Mouse (Mus musculus): ENCODE results near the gene Zfp605. TPM values are rescaled to one million over a fixed set of nuclear protein-coding genes. Genes with fewer than 3 reads are reported as not detected.
"Not testable (repeated sequence)": the region's sequence is repeated elsewhere in the genome, so short reads cannot be mapped to it uniquely, and the experiment has no call there.

Gene Zfp605
- polyA plus RNA-seq, 1 experiment = 0.10 TPM

DNA sequence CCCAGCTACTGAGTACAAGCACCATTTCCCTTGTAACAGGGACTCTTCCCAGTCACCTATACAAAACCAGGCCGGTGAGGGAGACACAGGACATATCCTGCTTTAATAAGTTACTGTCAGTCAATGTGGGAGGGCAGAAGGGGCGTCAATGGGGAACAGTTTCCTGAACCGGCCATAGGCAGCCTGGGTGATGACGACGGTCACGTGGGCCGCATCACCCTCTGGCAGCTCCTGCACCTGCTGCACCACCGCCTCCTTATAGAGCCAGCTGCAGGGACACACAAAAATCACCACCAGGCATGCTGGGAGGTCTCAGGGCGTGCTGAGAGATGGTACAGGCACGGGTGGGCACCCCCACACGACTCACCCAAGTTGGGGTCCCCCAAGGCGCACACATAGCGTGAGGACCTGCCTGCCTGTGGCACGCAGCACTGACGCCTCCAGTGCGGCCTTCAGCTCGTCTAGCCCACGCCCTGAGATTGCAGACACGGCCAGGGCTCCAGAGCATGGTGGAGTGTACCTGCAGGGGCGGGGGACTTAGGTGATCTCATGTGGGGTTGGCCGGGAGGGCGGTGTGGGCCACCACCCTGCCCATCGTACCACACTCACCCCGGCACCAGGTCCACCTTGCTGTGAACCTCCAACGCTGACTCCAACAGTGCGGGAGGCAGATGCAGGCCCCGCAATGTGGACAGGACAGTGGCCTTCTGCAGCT lies 5.8 kb upstream of the Zfp605 start:
- Histone ChIP-seq H3K4me3 (ENCODE audit: low read depth, low read length) (no peak overlapping the region), H3K27me3 (ENCODE audit: control insufficient read depth, insufficient read depth, low read length) (no peaks in the 10 kb centered on the region), H3K27ac (ENCODE audit: insufficient read depth, low read depth, low read length) (no peak overlapping the region), H3K36me3 (ENCODE audit: control insufficient read depth, insufficient read depth, low read length) (peaks cover 29% of the 10 kb centered on the region), H3K4me1 (ENCODE audit: control insufficient read depth, insufficient read depth, insufficient read length, low read length) (peaks cover 21% of the 10 kb centered on the region)
- TF ChIP-seq POLR2A (IDR thresholded peaks at IDR 0.05; ENCODE audit: low read depth, low read length) (no peak), CTCF (IDR thresholded peaks at IDR 0.05; ENCODE audit: extremely low read depth, insufficient read length, insufficient replicate concordance, low read depth, low read length) (no peak)
- WGBS = 95% methylated on average over 27 of the region's 27 CpGs

DNA sequence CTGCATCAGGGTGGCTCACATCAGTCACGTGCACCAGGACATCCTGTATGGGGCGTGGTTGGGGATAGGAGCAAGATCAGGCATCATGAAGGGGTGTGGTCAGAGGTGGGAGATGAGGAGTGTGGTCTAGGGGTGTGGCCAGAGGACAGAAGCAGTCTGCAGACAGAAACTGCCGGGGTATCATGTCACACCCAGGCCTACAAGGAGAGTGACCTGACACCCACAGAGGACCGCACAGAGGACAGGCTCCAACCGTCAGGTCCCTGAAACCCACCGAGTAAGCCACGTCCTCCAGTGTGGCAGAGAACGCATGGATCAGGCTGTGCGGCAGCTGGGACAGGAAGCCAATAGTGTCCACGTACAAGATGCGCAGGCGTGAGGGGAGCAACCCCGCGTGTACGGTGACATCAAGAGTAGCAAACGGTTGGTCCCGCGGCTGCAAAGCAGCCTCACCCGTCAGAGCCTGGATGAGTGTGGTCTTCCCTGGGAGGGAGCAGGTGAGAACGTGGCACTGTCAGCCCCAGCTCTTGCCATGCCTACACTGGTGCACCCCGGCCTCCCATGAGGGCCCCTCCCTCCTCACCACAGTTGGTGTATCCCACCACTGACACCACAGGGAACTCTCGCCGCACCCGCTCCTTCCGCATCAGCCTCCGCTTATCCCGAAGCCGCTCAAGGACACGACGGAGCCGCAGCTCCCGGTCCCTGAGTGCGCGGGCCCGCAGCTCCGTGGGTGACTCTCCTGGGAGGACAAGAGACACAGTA lies 5.1 kb upstream of the Zfp605 start:
- 97% methylated on average over 36 of the region's 36 CpGs for WGBS
- TF ChIP-seq POLR2A (IDR thresholded peaks at IDR 0.05; ENCODE audit: low read depth, low read length) (no peak), CTCF (IDR thresholded peaks at IDR 0.05; ENCODE audit: extremely low read depth, insufficient read length, insufficient replicate concordance, low read depth, low read length) (no peak)

DNA sequence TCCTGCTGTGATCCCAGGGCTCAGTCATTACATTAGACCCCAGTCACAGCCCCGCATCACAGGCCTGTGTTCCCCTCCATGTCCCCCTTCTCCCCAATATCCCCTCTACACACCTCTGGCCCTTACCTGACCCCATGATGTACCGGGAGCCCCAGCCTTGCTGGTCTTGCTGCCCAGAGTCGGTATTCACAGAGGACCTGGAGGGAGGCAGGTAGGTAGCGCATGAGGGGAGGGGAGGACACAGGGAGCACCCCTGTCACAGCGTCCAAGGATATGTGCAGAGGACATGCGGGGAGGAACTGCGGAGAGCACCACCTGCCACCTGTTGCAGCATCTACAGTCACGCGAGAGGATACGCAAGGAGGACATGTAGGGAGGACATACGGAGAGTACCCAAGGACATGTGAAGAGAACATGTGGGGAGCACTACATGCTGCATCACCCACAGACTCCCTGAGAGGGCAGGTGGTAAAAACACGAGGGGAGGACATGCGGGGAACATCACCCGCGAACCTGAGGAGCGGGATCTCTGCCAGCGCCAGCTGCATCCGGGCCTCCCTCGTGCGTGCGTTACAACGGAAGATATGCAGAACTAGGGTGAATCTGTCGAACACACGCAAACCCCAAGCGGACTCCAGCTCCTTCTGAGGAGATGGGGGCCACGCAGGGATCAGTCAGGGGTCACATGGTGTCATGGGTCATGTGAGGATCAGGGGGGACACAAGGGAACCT lies 3.6 kb upstream of the Zfp605 start:
- TF ChIP-seq CTCF (IDR thresholded peaks at IDR 0.05; ENCODE audit: extremely low read depth, insufficient read length, insufficient replicate concordance, low read depth, low read length) = no peak
- TF ChIP-seq POLR2A (IDR thresholded peaks at IDR 0.05; ENCODE audit: low read depth, low read length) = no peak
- H3K4me1 ChIP-seq (ENCODE audit: control insufficient read depth, insufficient read depth, insufficient read length, low read length) = peaks cover 14% of the 10 kb centered on the region
- 94% methylated on average over 26 of the region's 26 CpGs for WGBS
- H3K27ac ChIP-seq (ENCODE audit: insufficient read depth, low read depth, low read length) = no peak overlapping the region
- H3K27me3 ChIP-seq (ENCODE audit: control insufficient read depth, insufficient read depth, low read length) = no peaks in the 10 kb centered on the region
- peaks cover 29% of the 10 kb centered on the region for H3K36me3 ChIP-seq (ENCODE audit: control insufficient read depth, insufficient read depth, low read length)
- peak overlapping the region; percentile 83 for H3K4me3 ChIP-seq (ENCODE audit: low read depth, low read length)

More for the DNA sequence above, 5.1 kb upstream of the Zfp605 start:
- Histone ChIP-seq H3K36me3 (ENCODE audit: control insufficient read depth, insufficient read depth, low read length) (peaks cover 29% of the 10 kb centered on the region), H3K4me3 (ENCODE audit: low read depth, low read length) (no peak overlapping the region), H3K27me3 (ENCODE audit: control insufficient read depth, insufficient read depth, low read length) (no peaks in the 10 kb centered on the region), H3K27ac (ENCODE audit: insufficient read depth, low read depth, low read length) (no peak overlapping the region), H3K4me1 (ENCODE audit: control insufficient read depth, insufficient read depth, insufficient read length, low read length) (peaks cover 21% of the 10 kb centered on the region)

DNA sequence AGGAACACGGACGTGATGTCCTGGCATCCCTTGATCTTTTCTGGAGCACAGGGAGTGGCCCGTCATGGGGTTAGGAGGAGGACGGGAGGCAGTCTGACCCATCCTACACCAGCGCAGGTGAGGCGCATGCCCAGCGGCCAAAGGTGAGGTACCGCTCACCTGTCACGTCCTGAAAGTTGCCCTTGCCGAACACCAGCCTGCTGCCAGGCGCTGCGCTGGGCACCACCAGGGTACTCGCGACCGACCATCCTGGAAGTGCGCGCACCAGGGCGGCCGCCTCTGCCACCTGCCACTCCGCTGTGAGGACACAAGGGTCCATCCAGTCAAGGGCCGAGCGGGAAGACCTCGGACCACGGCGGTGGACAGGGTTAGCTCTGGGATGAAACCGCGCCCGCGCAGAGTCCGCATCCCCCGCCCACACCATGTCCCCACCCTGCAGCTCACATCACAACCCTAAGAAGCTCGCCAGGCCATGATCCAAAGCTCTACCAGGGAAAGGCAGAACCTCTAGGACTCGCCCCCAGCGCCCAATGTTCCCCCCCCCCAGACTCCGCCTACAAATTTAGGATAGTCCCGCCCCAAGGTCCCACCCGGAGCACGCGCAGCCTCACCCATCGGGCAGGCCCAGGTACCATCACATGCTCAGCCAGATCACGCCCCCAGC lies 2.9 kb upstream of the Zfp605 start:
- Histone ChIP-seq H3K4me1 (ENCODE audit: control insufficient read depth, insufficient read depth, insufficient read length, low read length) (peaks cover 8% of the 10 kb centered on the region), H3K27ac (ENCODE audit: insufficient read depth, low read depth, low read length) (peak overlapping the region; percentile 83), H3K4me3 (ENCODE audit: low read depth, low read length) (peak overlapping the region; percentile 83), H3K36me3 (ENCODE audit: control insufficient read depth, insufficient read depth, low read length) (peaks cover 29% of the 10 kb centered on the region), H3K27me3 (ENCODE audit: control insufficient read depth, insufficient read depth, low read length) (no peaks in the 10 kb centered on the region)
- no peak for TF ChIP-seq POLR2A (IDR thresholded peaks at IDR 0.05; ENCODE audit: low read depth, low read length)
- no peak for TF ChIP-seq CTCF (IDR thresholded peaks at IDR 0.05; ENCODE audit: extremely low read depth, insufficient read length, insufficient replicate concordance, low read depth, low read length)
- 11% methylated on average over 41 of the region's 41 CpGs for WGBS

DNA sequence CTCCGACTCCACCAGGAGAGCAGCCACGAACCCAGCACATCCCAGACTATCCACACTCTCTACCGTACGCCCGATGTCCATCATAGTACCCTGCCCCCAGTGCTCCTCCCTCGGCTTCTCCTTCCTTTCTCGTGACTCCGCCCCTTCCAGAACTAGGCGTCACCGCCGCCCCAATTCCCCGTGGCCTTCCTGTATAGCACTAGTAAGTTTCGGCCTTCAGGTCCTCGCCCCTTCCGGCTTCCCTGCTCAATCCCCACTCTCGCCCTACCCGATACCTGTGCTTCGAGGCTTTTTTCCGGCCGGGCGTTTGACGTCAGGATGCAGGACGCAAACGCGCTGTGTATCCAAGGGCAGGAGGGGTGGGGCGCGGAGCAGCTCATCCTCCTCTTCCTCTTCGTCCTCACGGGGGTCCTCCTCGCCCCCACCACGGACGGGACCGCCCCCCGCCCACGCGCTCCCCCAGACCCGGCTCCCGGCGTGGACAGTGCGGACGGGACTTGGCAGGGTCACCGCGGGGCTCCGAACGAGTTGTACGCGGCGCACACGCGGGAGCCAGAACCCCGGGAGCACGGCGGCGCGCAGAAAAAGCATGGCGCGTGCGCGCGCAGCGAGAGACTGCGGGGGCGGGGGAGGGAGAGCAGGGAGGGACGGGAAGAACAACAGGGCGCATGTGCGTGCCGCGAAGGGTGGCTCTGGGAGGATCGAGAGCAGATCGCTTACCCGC lies 2.1 kb upstream of the Zfp605 start, which contains the start of gene Gtpbp6:
TSS of gene Gtpbp6 (minus strand) at position 617 of the 724 bp plus-strand sequence.
- TF ChIP-seq POLR2A (IDR thresholded peaks at IDR 0.05; ENCODE audit: low read depth, low read length) = peak; percentile 21
- TF ChIP-seq CTCF (IDR thresholded peaks at IDR 0.05; ENCODE audit: extremely low read depth, insufficient read length, insufficient replicate concordance, low read depth, low read length) = no peak
- peak within 1 kb of the TSS; percentile 83 for H3K27ac ChIP-seq (ENCODE audit: insufficient read depth, low read depth, low read length)
- peak within 1 kb of the TSS; percentile 83 for H3K4me3 ChIP-seq (ENCODE audit: low read depth, low read length)
- no peaks in the 10 kb centered on the region for H3K27me3 ChIP-seq (ENCODE audit: control insufficient read depth, insufficient read depth, low read length)
- H3K4me1 ChIP-seq (ENCODE audit: control insufficient read depth, insufficient read depth, insufficient read length, low read length) = peaks cover 8% of the 10 kb centered on the region
- H3K36me3 ChIP-seq (ENCODE audit: control insufficient read depth, insufficient read depth, low read length) = peaks cover 32% of the 10 kb centered on the region
- WGBS = under 1% methylated on average over 71 of the region's 71 CpGs

DNA sequence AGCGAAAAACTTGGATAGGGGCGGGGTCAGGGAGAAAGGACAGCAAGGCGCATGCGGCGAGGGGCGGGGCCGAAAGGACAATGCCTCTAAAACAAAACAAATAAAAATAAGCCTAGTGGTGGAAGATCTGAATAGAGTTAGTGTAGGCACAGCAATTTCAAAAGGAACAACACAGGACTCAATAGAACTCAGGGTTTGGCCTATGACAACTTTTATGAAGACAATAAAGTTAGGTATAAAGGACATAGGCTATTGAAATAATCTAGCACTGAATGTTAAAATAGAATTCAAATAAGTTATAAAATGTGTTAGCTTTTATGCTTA lies 1.6 kb upstream of the Zfp605 start:
- no peak overlapping the region for H3K27ac ChIP-seq (ENCODE audit: insufficient read depth, low read depth, low read length)
- WGBS = 0% methylated on average over 7 of the region's 7 CpGs
- no peak for TF ChIP-seq CTCF (IDR thresholded peaks at IDR 0.05; ENCODE audit: extremely low read depth, insufficient read length, insufficient replicate concordance, low read depth, low read length)
- TF ChIP-seq POLR2A (IDR thresholded peaks at IDR 0.05; ENCODE audit: low read depth, low read length) = no peak
- no peaks in the 10 kb centered on the region for H3K27me3 ChIP-seq (ENCODE audit: control insufficient read depth, insufficient read depth, low read length)
- H3K36me3 ChIP-seq (ENCODE audit: control insufficient read depth, insufficient read depth, low read length) = peaks cover 33% of the 10 kb centered on the region
- peak overlapping the region; percentile 83 for H3K4me3 ChIP-seq (ENCODE audit: low read depth, low read length)
- H3K4me1 ChIP-seq (ENCODE audit: control insufficient read depth, insufficient read depth, insufficient read length, low read length) = peaks cover 8% of the 10 kb centered on the region

DNA sequence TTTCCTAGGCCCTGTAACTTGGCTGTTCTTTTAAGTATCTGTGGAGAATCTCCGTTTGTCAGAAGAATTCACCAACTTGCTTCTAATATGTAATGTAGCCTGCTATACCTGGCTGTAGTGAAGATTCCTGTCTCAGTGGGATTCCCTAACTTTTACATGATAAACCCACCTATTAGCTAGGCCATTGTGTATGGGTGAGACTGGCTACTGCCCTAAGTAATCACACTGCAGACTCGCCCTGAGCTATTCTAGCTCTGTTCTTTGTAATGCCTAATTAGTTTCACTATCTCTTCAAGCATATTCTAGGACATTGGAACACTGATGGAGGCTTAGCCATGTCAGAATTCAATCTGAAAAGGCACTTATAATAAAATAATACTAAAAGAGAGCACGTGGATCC lies 12.5 kb downstream of the Zfp605 start:
- peaks cover 14% of the 10 kb centered on the region for H3K36me3 ChIP-seq (ENCODE audit: control insufficient read depth, insufficient read depth, low read length)
- not testable (repeated sequence) for H3K4me1 ChIP-seq (ENCODE audit: control insufficient read depth, insufficient read depth, insufficient read length, low read length); H3K4me3 ChIP-seq (ENCODE audit: low read depth, low read length); H3K27ac ChIP-seq (ENCODE audit: insufficient read depth, low read depth, low read length); H3K27me3 ChIP-seq (ENCODE audit: control insufficient read depth, insufficient read depth, low read length)
- 89% methylated on average over 3 of the region's 3 CpGs for WGBS
